Mouse (Mus musculus) brain, embryonic 14.5 days (tissue): ENCODE results near the gene Tent5c. TPM values are rescaled to one million over a fixed set of nuclear protein-coding genes. Genes with fewer than 3 reads are reported as not detected.
A peak's percentile ranks its signal among the peaks of the same experiment; 100 is the strongest.

Experiments
- DNase-seq: peaks from one replicate; pipeline ENCODE4 v3.0.0-alpha.2; 2011; ENCODE audit warnings: low read depth
- CTCF ChIP-seq: fragments of 200-500 bp; IDR thresholded peaks from 2 replicates; pipeline ENCODE4 v1.5.1; 2012; ENCODE audit warnings: inconsistent platforms, mild to moderate bottlenecking, moderate library complexity, borderline replicate concordance; ENCODE audit not compliant: insufficient read depth, insufficient read length; ENCODE audit errors: extremely low read depth
- POLR2A ChIP-seq: fragments of 200-500 bp; IDR thresholded peaks from 2 replicates; pipeline ENCODE4 v1.6.1; 2012; ENCODE audit warnings: mild to moderate bottlenecking, inconsistent platforms, borderline replicate concordance; ENCODE audit not compliant: poor library complexity, insufficient read depth, insufficient read length, severe bottlenecking; ENCODE audit errors: extremely low read depth
- polyA plus RNA-seq: library from polyadenylated mRNA; depleted of rRNA; stranded (reverse); fragments of >200 nt; gene quantifications from 2 replicates; pipeline ENCODE4 v1.2.3, GENCODE M21; 2012

Gene Tent5c
- polyA plus RNA-seq, 1 experiment: 2.4 TPM

DNA sequence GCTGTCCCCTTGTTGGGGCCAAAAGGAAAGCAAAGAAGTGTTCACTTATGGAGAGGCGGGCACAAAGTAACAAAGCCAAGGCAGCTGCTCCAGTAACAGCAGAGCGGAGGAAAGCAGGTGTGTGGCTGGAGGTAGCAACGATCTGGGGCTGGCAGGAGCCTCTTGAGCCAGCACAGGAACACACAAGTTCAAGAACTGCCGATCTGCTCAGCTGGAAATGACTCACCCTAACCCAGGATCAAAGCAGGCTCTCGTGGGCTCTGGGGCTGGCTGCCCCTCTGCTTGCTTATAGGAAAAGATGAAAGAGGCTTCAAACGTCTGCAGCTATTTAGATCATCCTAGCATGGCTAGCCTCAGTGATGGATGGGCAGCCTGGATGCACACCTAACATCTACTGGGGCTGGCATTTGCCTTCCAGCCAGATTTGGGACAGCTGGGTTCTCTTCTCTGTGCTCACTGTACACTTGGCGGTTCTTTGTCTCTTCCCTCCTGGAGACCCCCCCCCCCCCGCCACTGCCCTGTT is 14.1 kb downstream of the Tent5c start:
- TF ChIP-seq CTCF (no peak), POLR2A (no peak)
- peak; percentile 30 for DNase-seq

DNA sequence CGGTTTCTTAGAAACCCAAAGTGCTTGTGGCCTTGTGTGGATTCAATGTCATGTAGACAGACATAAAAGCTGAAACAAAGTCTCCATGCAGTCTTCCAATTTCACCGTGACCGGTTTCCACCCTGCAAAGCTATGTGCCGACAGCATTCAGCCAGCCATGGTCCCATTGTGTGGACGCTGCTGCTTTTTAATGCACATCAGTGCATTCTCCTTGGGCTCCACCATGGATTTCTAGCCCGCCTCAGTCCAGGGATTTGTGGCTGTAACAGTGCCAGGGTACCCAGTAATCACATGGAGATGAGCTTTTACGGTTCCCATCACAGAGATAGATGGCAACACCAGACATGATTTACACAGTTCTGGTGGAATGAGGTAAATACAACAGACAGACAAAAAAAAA is 14.6 kb downstream of the Tent5c start:
- TF ChIP-seq CTCF (no peak), POLR2A (no peak)
- peak; percentile 63 for DNase-seq

GRCm38 (mm10) chr3:100473146-100473545 is 16.0 kb downstream of the Tent5c start:
- DNase-seq: no peak
- TF ChIP-seq POLR2A (no peak), CTCF (no peak)

GRCm38 (mm10) chr3:100470902-100471301 is 18.2 kb downstream of the Tent5c start:
- no peak for DNase-seq
- TF ChIP-seq POLR2A: no peak
- no peak for TF ChIP-seq CTCF

DNA sequence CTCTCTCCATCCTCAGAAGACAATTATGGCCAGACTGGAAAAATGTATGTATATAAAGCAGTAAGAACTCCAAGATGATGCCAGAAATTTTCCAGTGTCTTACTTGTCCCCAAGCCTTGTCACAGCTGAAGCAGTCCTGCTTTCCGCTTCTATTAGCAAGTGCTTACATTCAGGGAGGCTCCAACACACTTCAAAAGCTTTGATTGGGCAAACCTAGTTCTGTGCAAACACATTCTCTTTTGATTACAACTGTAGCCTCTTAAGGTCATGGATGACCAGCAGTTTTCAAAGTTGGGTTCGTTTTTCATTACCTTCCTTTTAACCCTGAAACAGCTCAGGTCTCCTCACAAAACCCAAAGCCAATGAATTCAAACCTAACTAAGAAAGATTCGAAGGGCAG is 19.0 kb downstream of the Tent5c start:
- TF ChIP-seq POLR2A (no peak), CTCF (no peak)
- DNase-seq: no peak

DNA sequence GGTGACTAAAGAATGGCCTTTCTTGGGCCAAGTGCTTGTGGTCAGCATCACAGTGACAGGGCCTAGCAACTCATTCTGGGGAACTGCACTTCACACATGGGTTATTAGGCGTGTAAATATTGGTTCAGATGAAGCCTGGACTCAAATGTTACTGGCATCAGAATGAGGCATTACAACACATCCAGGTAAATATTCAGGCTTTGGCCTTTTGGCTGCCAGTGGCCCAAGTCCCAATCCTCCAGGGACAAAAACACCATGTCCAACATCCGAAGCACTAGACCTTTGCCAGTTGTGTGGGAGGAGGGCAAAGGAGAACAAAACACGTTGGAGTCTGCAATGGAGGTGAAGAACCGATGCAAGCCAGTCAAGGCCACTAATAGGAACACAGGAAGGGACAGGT is 22.6 kb downstream of the Tent5c start:
- TF ChIP-seq CTCF (no peak), POLR2A (no peak)
- no peak for DNase-seq

DNA sequence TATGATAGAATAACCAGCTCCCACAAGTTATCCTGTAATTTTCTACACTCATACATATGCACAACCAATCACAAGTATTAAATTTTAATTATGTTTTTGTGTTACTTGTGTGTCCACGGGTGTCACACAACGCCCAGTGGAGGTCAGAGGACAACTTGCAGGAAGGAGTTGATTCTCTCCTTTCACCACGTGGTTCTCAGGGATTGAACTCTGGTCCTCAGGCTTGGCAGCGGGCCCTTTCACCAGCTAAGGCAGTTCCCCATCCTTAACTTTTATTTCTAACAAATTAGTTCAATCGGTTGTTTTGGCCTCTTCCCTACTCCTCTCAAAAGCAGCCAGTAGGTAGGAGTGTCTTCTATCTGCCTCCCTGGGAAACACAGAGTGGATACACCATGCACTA is 24.5 kb downstream of the Tent5c start:
- DNase-seq: no peak
- TF ChIP-seq POLR2A (no peak), CTCF (no peak)

GRCm38 (mm10) chr3:100463959-100464265 is 25.2 kb downstream of the Tent5c start:
- DNase-seq: no peak
- TF ChIP-seq POLR2A: no peak
- no peak for TF ChIP-seq CTCF

DNA sequence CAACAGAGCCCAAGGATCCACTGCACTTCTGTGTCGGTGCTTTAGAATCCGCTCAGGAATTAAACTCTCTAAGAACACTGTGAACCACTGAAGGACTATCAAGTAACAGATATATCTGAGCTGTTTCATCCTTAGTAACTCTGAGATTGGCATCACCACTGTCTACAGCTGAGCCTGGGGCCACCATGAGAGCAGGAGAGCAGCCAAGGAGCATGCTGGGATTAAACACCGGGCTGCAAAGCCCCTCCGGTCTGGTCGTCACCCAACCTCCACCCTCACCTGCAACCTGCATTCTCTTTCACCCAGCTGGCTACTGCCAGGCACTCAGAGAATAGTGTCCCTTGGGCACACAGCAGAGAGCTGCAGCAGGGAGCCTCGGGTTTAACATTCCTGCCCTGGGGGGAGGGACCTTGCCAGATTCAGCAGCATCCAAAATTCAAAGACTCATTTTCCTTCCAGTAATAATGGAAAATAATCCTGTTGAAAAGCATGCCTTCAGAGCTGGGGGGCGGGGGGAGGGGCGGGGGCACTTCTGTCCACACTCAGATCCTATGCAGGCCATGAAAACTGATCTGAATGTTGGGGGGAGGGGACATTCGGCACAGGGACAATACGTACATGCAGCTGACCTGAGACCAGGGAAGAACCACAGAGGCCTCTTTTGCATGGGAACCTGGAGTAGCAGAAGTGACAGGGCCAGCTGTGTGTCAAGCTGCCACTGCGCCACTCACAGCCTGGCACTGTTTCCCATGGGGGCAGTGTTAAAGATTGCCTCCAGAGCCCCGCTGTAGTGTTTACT is 25.8 kb downstream of the Tent5c start:
- TF ChIP-seq CTCF (no peak), POLR2A (no peak)
- peak; percentile 51 for DNase-seq

DNA sequence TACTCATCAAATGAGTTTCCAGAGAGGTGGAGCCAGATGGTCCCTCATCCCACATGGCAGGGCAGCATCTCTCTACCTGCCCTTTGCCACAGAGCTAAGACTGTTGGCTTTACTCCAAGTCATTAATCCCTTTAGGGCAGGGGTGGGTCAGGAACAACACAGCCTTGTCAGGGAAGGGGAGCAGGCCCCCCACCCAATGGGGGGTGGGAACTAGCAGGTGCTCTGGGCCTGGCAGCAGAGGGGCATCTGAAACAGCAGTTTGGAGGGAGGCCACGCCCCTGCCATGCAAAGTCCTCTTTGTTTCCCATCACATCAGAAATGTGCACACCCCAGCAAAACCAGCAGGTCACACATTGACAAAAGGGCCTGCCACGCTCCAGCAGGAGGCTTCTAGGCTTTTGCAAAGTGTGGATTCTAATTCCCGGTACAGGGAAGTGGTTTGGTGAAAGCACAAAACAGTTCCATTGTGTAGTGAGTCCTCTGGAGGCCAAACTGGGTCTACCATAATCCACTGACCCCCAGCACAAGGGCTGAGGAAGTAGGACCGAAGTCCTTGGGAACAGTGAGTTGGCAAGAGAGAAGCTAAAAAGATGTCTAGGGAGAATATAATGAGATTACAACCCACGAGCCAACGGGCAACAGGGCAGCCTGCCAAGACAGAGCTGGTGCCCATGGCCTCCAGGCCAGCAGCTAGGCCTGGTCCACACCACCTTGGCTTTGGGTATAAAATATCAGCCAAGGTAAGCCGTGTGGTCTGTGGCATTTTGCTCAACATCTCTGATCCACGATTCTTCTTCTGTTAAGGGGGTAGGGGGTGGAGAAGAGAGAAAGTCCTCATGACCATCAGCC is 26.7 kb downstream of the Tent5c start:
- TF ChIP-seq CTCF (no peak), POLR2A (no peak)
- peak; percentile 72 for DNase-seq

- no peak for DNase-seq
- TF ChIP-seq CTCF (no peak), POLR2A (no peak)
Observed at GRCm38 (mm10) chr3:100460510-100460909, 28.6 kb downstream of the Tent5c start.
